Mouse (Mus musculus) cerebellum, adult (tissue): ENCODE data around the gene Fanci.

Experiments used
- ATAC-seq: cut with Nextera tagmentation; 2 replicates; pipeline ENCODE4 v1.9.2; 2017; ENCODE audit warnings: mild to moderate bottlenecking, moderate library complexity, mixed read lengths; ENCODE audit not compliant: insufficient number of reproducible peaks, low FRiP score, low TSS enrichment

Fanci gene

GRCm38 (mm10) chr7:79497701-79498115 is 106.0 kb downstream of the Fanci start:
- no peak for ATAC-seq

DNA sequence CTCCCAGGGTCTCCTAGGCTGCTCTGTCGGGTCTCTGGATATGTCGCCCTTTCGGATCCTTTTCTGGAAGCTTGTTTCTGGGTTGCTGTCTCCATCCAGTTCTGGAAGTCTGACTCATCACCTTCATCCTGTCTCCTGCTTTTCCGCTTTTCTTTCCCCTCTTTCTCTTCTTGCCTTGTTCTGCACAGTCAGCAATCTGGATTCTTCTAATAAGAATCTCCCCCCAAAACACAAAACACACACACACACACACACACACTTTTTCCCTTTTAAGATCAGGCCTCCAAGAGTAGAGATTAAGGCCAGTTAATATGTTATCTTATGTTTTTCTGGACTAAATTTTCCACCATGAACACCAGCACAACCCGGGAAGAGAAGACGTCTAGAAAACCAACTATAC is 106.6 kb downstream of the Fanci start:
- ATAC-seq = no peak

- 0 out of 2 replicates have a peak, but pooled peaks have one; percentile 2 for ATAC-seq
Observed at GRCm38 (mm10) chr7:79498965-79499595, 107.4 kb downstream of the Fanci start.
